Mouse (Mus musculus): ENCODE data around the gene Dab2ip.
A peak's percentile ranks its signal among the peaks of the same experiment; 100 is the strongest.

Dab2ip gene

GRCm38 (mm10) chr2:35557911-35558825, at the start of gene Dab2ip:
Gene Dab2ip, plus strand, starts transcription at chr2:35558266.
- DNase-seq (ENCODE audit: low spot score in 2 of 2), result no peak

GRCm38 (mm10) chr2:35508597-35509342, 49.3 kb upstream of the Dab2ip start:
- DNase-seq (ENCODE audit: low spot score in 2 of 2), result no peak

GRCm38 (mm10) chr2:35509343-35509667, 48.8 kb upstream of the Dab2ip start:
- DNase-seq (ENCODE audit: low spot score in 2 of 2), result no peak

GRCm38 (mm10) chr2:35509888-35510287, 48.2 kb upstream of the Dab2ip start:
- no peak for DNase-seq (ENCODE audit: low spot score in 2 of 2)

GRCm38 (mm10) chr2:35510920-35511319, 47.1 kb upstream of the Dab2ip start:
- DNase-seq (ENCODE audit: low spot score in 2 of 2), result no peak

GRCm38 (mm10) chr2:35512226-35512625, 45.8 kb upstream of the Dab2ip start:
- no peak for DNase-seq (ENCODE audit: low spot score in 2 of 2)

GRCm38 (mm10) chr2:35514051-35514892, 43.8 kb upstream of the Dab2ip start:
- no peak for DNase-seq (ENCODE audit: low spot score in 2 of 2)

- no peak for DNase-seq (ENCODE audit: low spot score in 2 of 2)
These were observed 31.3 kb upstream of the Dab2ip start for GRCm38 (mm10) chr2:35526612-35527242.

GRCm38 (mm10) chr2:35529086-35529485, 29.0 kb upstream of the Dab2ip start:
- no peak for DNase-seq (ENCODE audit: low spot score in 2 of 2)

- no peak for DNase-seq (ENCODE audit: low spot score in 2 of 2)
These were observed 28.2 kb upstream of the Dab2ip start for GRCm38 (mm10) chr2:35529856-35530255.

GRCm38 (mm10) chr2:35530732-35531131, 27.3 kb upstream of the Dab2ip start:
- DNase-seq (ENCODE audit: low spot score in 2 of 2), result no peak

- DNase-seq (ENCODE audit: low spot score in 2 of 2), result no peak
These were observed 24.4 kb upstream of the Dab2ip start for GRCm38 (mm10) chr2:35533646-35534045.

- peak; percentile 59 to 87 for DNase-seq (ENCODE audit: low spot score in 2 of 2)
These were observed 18.6 kb upstream of the Dab2ip start for GRCm38 (mm10) chr2:35539276-35539972.

GRCm38 (mm10) chr2:35540798-35541197, 17.3 kb upstream of the Dab2ip start:
- DNase-seq (ENCODE audit: low spot score in 2 of 2), result no peak

- peak; percentile 6 to 64 for DNase-seq (ENCODE audit: low spot score in 2 of 2)
These were observed 13.3 kb upstream of the Dab2ip start for GRCm38 (mm10) chr2:35544717-35545116.

- DNase-seq (ENCODE audit: low spot score in 2 of 2), result no peak
These were observed 12.9 kb upstream of the Dab2ip start for GRCm38 (mm10) chr2:35545125-35545590.

- no peak for DNase-seq (ENCODE audit: low spot score in 2 of 2)
These were observed 11.6 kb upstream of the Dab2ip start for GRCm38 (mm10) chr2:35546462-35546861.

GRCm38 (mm10) chr2:35549191-35549590, 8.9 kb upstream of the Dab2ip start:
- no peak for DNase-seq (ENCODE audit: low spot score in 2 of 2)

GRCm38 (mm10) chr2:35550097-35550496, 8.0 kb upstream of the Dab2ip start:
- no peak for DNase-seq (ENCODE audit: low spot score in 2 of 2)

GRCm38 (mm10) chr2:35556918-35557486, 1.1 kb upstream of the Dab2ip start:
- no peak for DNase-seq (ENCODE audit: low spot score in 2 of 2)
